Mouse (Mus musculus) forebrain, embryonic 16.5 days (tissue): ENCODE results near the gene Gm29797. TPM values are rescaled to one million over a fixed set of nuclear protein-coding genes. Genes with fewer than 3 reads are reported as not detected.
A peak's percentile ranks its signal among the peaks of the same experiment; 100 is the strongest.

ENCODE experiments used
- ATAC-seq: fragments of 200-750 bp; cut with Nextera tagmentation; 2 replicates; pipeline ENCODE4 v1.8.0; 2017; ENCODE audit warnings: mild to moderate bottlenecking, moderate library complexity
- H3K27ac ChIP-seq: fragments of 300-500 bp; sonication (generic); 2 replicates; pipeline ENCODE4 v1.5.1; 2014; ENCODE audit warnings: low read length, control low read depth
- H3K27me3 ChIP-seq: fragments of 300-500 bp; sonication (generic); replicated peaks from 2 replicates; pipeline ENCODE4 v1.6.1; 2014; ENCODE audit warnings: low read length; ENCODE audit not compliant: control insufficient read depth, insufficient read depth
- H3K36me3 ChIP-seq: fragments of 300-500 bp; sonication (generic); 2 replicates; pipeline ENCODE4 v1.6.1; 2014; ENCODE audit not compliant: control insufficient read depth, insufficient read depth
- H3K4me1 ChIP-seq: fragments of 300-500 bp; sonication (generic); replicated peaks from 2 replicates; pipeline ENCODE4 v1.6.1; 2014; ENCODE audit warnings: low read length; ENCODE audit not compliant: control insufficient read depth, insufficient read depth
- H3K4me2 ChIP-seq: fragments of 300-500 bp; sonication (generic); 2 replicates; pipeline ENCODE4 v1.6.1; 2014; ENCODE audit warnings: mild to moderate bottlenecking, low read length, control low read depth
- H3K4me3 ChIP-seq: fragments of 300-500 bp; sonication (generic); replicated peaks from 2 replicates; pipeline ENCODE4 v1.5.1; 2014; ENCODE audit warnings: mild to moderate bottlenecking, low read length, control low read depth
- H3K9ac ChIP-seq: fragments of 300-500 bp; sonication (generic); replicated peaks from 2 replicates; pipeline ENCODE4 v1.6.1; 2014; ENCODE audit warnings: low read depth, low read length, control low read depth
- H3K9me3 ChIP-seq: fragments of 300-500 bp; sonication (generic); 2 replicates; pipeline ENCODE4 v1.6.1; 2016; ENCODE audit warnings: low read length; ENCODE audit not compliant: control insufficient read depth
- WGBS: fragments of 180-500 bp; shearing (Covaris S2); extraction: QIAGEN DNeasy Blood & Tissue Kit; methylation state at CpG from one replicate; pipeline ENCODE4 v1.1.7; 2014; 5-methylcytosine and 5-hydroxymethylcytosine counted together
- polyA plus RNA-seq: library from polyadenylated mRNA; unstranded; fragments of >200 nt; fragmentation: Nextera tagmentation; extraction: Ambion mirVana; gene quantifications from 2 replicates; pipeline ENCODE4 v1.2.1, GENCODE M21; 2015

Gm29797 gene
- polyA plus RNA-seq, 1 experiment from 2014 or later, result 0.49 TPM

GRCm38 (mm10) chr2:181648926-181649325 lies 7.9 kb upstream of the Gm29797 start:
- ATAC-seq, result no peak
- WGBS, result 85% methylated on average over 10 of the region's 10 CpGs
- peaks cover 46% of the 10 kb centered on the region for H3K36me3 ChIP-seq

DNA sequence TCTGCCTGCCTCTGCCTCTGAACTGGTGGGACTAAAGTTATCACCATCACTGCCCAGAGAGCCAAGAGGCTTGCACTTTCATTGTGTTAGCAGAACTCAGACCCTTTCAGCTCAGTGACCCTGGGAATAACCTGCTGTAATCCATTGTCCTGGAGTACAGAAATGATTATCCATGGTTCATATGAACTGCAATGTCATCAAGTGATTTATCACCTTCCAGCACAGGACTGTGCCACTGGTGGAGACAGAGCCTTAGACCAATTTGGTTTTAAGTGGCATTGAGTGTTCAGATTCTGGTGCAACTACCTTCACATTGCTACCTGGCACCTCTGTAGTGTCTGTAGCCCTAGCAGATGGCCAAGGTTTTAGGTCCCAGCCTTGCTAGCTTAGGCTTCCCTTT lies 3.8 kb upstream of the Gm29797 start:
- Histone ChIP-seq H3K4me1 (no peaks in the 10 kb centered on the region), H3K27ac (no peak overlapping the region), H3K4me3 (no peak overlapping the region), H3K9ac (no peak overlapping the region), H3K4me2 (no peak overlapping the region), H3K27me3 (no peaks in the 10 kb centered on the region), H3K36me3 (peaks cover 47% of the 10 kb centered on the region), H3K9me3 (no peaks in the 10 kb centered on the region)
- ATAC-seq, result no peak

More at GRCm38 (mm10) chr2:181648926-181649325, 7.9 kb upstream of the Gm29797 start:
- Histone ChIP-seq H3K4me2 (no peak overlapping the region), H3K27me3 (no peaks in the 10 kb centered on the region), H3K27ac (no peak overlapping the region), H3K4me3 (no peak overlapping the region), H3K9ac (no peak overlapping the region), H3K9me3 (no peaks in the 10 kb centered on the region), H3K4me1 (no peaks in the 10 kb centered on the region)

- H3K9me3 ChIP-seq, result no peaks in the 10 kb centered on the region
- no peak overlapping the region for H3K27ac ChIP-seq
- H3K9ac ChIP-seq, result no peak overlapping the region
- H3K36me3 ChIP-seq, result peaks cover 44% of the 10 kb centered on the region
- no peak for ATAC-seq
- H3K4me1 ChIP-seq, result no peaks in the 10 kb centered on the region
- no peak overlapping the region for H3K4me2 ChIP-seq
- H3K4me3 ChIP-seq, result no peak overlapping the region
- 79% methylated on average over 1 of the region's 1 CpGs for WGBS
- no peaks in the 10 kb centered on the region for H3K27me3 ChIP-seq
Measured at GRCm38 (mm10) chr2:181653523-181653922, 3.3 kb upstream of the Gm29797 start.

DNA sequence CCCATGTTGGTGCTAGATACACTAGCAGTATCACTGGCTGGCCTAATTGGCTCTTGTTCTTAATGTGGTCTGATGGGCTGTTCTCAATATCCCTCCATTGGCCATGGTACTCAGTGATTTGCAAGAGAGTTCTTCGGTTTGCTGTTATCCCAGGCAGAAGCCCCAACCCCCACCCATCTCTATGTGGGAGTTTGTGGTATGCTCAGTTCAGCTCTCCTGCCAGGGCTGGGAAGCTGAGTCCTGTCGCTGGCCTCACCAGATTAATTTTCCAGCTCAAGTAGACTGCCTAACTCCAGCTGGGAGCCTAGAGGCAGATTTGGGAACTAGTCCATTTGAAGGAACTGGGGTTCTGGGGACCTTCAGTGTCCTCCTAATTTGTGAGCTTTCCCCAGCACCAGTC lies 607 bp downstream of the Gm29797 start:
- no peak for ATAC-seq

GRCm38 (mm10) chr2:181658528-181658927 lies 1.7 kb downstream of the Gm29797 start:
- no peak for ATAC-seq
- H3K9ac ChIP-seq, result no peak overlapping the region
- WGBS, result 89% methylated on average over 7 of the region's 7 CpGs
- H3K4me1 ChIP-seq, result no peaks in the 10 kb centered on the region
- H3K27me3 ChIP-seq, result no peaks in the 10 kb centered on the region
- no peak overlapping the region for H3K4me2 ChIP-seq
- no peak overlapping the region for H3K4me3 ChIP-seq
- H3K36me3 ChIP-seq, result peaks cover 13% of the 10 kb centered on the region
- H3K9me3 ChIP-seq, result no peaks in the 10 kb centered on the region
- no peak overlapping the region for H3K27ac ChIP-seq

More for the DNA sequence above, 607 bp downstream of the Gm29797 start:
- Histone ChIP-seq H3K27me3 (no peaks in the 10 kb centered on the region), H3K4me3 (no peak overlapping the region), H3K27ac (no peak overlapping the region), H3K9ac (no peak overlapping the region), H3K4me1 (no peaks in the 10 kb centered on the region), H3K4me2 (no peak overlapping the region), H3K9me3 (no peaks in the 10 kb centered on the region), H3K36me3 (peaks cover 22% of the 10 kb centered on the region)
- 76% methylated on average over 2 of the region's 2 CpGs for WGBS

DNA sequence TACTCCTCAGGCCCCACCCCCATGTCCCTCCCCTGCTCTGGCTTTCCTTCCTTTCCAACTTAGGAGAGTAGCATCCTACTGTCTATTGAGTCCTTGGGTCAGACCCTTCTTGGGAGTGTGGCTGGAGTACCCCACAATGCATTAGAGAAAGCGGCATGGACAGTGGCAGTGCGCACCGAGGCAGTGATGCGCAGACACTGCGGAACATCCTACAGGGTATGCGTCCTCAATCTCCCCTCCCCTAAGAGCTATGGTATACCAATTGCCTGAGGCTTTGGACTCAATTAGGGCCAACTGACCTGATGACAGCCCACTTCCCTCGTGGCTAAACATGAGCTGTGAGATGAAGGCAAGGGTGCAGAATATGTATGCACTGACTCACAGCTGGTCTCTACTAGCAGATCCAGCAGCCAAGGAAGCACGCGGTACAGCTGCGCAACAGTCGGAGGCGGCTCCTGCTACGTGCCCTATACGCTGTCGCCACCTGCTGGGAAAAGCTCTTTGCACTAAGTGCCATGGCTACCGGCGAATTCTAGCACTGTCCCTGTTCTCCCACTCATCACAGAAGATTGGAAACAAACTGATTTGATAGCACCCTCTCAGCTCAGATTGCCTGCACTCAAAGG lies 2.2 kb downstream of the Gm29797 start:
- H3K36me3 ChIP-seq, result peaks cover 13% of the 10 kb centered on the region
- H3K27me3 ChIP-seq, result no peaks in the 10 kb centered on the region
- H3K9me3 ChIP-seq, result no peaks in the 10 kb centered on the region
- no peak overlapping the region for H3K27ac ChIP-seq
- WGBS, result 33% methylated on average over 17 of the region's 17 CpGs
- H3K4me3 ChIP-seq, result no peak overlapping the region
- no peaks in the 10 kb centered on the region for H3K4me1 ChIP-seq
- no peak; the same call in 1 of the 2 replicates for ATAC-seq
- no peak overlapping the region for H3K4me2 ChIP-seq
- H3K9ac ChIP-seq, result no peak overlapping the region

DNA sequence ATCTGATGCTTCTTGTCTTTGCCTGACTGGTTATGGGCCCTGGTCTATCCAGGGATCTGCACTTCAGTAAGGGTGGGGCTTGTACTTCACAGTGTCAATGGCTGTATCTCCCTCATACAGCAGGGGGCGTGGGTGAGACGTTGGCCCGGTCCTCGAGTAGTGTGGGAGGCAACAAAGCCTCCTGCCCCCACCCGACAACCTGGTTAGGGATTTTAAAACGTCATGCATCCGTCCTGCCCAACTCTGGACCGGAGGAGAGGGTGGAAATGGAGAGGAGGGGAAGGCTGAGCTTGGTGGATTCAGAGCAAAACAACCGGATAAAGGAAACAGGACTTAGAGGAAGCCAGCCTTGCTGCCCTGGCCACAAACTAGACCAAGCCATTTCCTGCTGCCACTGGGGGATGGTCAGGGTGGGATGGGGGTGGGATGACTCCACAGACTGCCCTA lies 2.8 kb downstream of the Gm29797 start:
- Histone ChIP-seq H3K4me3 (no peak overlapping the region), H3K9ac (no peak overlapping the region), H3K27ac (no peak overlapping the region), H3K4me2 (no peak overlapping the region), H3K4me1 (no peaks in the 10 kb centered on the region), H3K36me3 (peaks cover 13% of the 10 kb centered on the region), H3K9me3 (no peaks in the 10 kb centered on the region), H3K27me3 (no peaks in the 10 kb centered on the region)
- 8% methylated on average over 9 of the region's 9 CpGs for WGBS
- peak; percentile 83 for ATAC-seq

GRCm38 (mm10) chr2:181662620-181663297 lies 5.9 kb downstream of the Gm29797 start:
- H3K27ac ChIP-seq, result no peak overlapping the region
- H3K4me3 ChIP-seq, result no peak overlapping the region
- ATAC-seq, result no peak

DNA sequence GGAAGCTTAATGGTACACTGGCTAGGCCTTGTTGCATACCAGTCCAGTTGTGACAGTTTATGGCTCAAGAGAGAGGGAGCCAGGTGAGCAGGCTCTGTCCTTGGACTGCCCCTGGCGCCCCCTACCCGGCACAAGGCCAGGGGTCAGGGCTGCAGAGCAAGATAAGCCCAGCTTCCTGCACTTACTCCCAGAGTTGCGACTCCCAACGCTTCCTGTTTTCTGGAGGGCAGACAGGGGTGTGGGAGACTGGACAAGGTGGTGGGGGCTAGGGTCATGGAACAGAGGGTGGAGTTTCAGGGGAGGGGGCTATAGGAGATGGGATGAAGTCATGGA lies 6.4 kb downstream of the Gm29797 start:
- Histone ChIP-seq H3K36me3 (no peaks in the 10 kb centered on the region), H3K27me3 (no peaks in the 10 kb centered on the region), H3K4me2 (no peak overlapping the region), H3K9me3 (no peaks in the 10 kb centered on the region), H3K4me3 (no peak overlapping the region), H3K4me1 (no peaks in the 10 kb centered on the region), H3K9ac (no peak overlapping the region), H3K27ac (no peak overlapping the region)
- WGBS, result 38% methylated on average over 4 of the region's 4 CpGs
- no peak for ATAC-seq

More at GRCm38 (mm10) chr2:181662620-181663297, 5.9 kb downstream of the Gm29797 start:
- Histone ChIP-seq H3K36me3 (no peaks in the 10 kb centered on the region), H3K4me1 (no peaks in the 10 kb centered on the region), H3K9me3 (no peaks in the 10 kb centered on the region), H3K9ac (no peak overlapping the region), H3K4me2 (no peak overlapping the region), H3K27me3 (no peaks in the 10 kb centered on the region)
- 90% methylated on average over 3 of the region's 3 CpGs for WGBS
